Mouse (Mus musculus) spleen, adult 2 months (tissue): ENCODE data around the gene Ankrd13a.
"Not testable (repeated sequence)": the region's sequence is repeated elsewhere in the genome, so short reads cannot be mapped to it uniquely, and the experiment has no call there.

Source experiments
- CTCF ChIP-seq: fragments of 200-500 bp; IDR thresholded peaks from 2 replicates; pipeline ENCODE4 v1.5.1; 2011; ENCODE audit warnings: mild to moderate bottlenecking, inconsistent platforms; ENCODE audit not compliant: insufficient read depth, insufficient read length, insufficient replicate concordance; ENCODE audit errors: extremely low read depth
- POLR2A ChIP-seq: fragments of 200-500 bp; IDR thresholded peaks from 2 replicates; pipeline ENCODE4 v1.6.1; 2011; ENCODE audit warnings: low read depth, low read length, inconsistent platforms

- not testable (repeated sequence) for TF ChIP-seq CTCF, POLR2A
Measured at GRCm38 (mm10) chr5:114853364-114853763, 78.9 kb downstream of the Ankrd13a start, which contains the start of gene 4930519G04Rik.
